Mouse (Mus musculus) liver, adult 2 months (tissue): ENCODE results near the gene 4632433K11Rik. TPM values are rescaled to one million over a fixed set of nuclear protein-coding genes. Genes with fewer than 3 reads are reported as not detected.

ENCODE experiments used
- DNase-seq: peaks from one replicate; pipeline ENCODE4 v3.0.0-alpha.2; 2011; ENCODE audit warnings: low read depth, low spot score; ENCODE audit errors: extremely low read depth
- H3K27ac ChIP-seq: fragments of 200-500 bp; replicated peaks from 2 replicates; pipeline ENCODE4 v1.5.1; 2012; ENCODE audit warnings: low read depth, mild to moderate bottlenecking, control low read depth, inconsistent platforms, low read length; ENCODE audit not compliant: insufficient read depth
- H3K27me3 ChIP-seq: fragments of 200-500 bp; 2 replicates; pipeline ENCODE4 v1.6.1; 2012; ENCODE audit warnings: mild to moderate bottlenecking, moderate library complexity, low read length, inconsistent platforms; ENCODE audit not compliant: control insufficient read depth, insufficient read depth
- H3K36me3 ChIP-seq: fragments of 200-500 bp; 2 replicates; pipeline ENCODE4 v1.6.1; 2012; ENCODE audit warnings: low read length, inconsistent platforms; ENCODE audit not compliant: control insufficient read depth, insufficient read depth
- H3K4me1 ChIP-seq: fragments of 200-500 bp; 2 replicates; pipeline ENCODE4 v1.6.1; 2011; ENCODE audit warnings: low read length; ENCODE audit not compliant: control insufficient read depth, insufficient read depth
- H3K4me3 ChIP-seq: fragments of 200-500 bp; 2 replicates; pipeline ENCODE4 v1.5.1; 2011; ENCODE audit warnings: low read depth, mild to moderate bottlenecking, control low read depth, low read length, moderate library complexity; ENCODE audit not compliant: insufficient read depth
- H3K79me2 ChIP-seq: fragments of 200-500 bp; 2 replicates; pipeline ENCODE4 v1.6.1; 2012; ENCODE audit warnings: inconsistent platforms, mild to moderate bottlenecking, low read length, moderate library complexity; ENCODE audit not compliant: control insufficient read depth, insufficient read depth
- H3K9ac ChIP-seq: fragments of 200-500 bp; 2 replicates; pipeline ENCODE4 v1.6.1; 2012; ENCODE audit warnings: low read depth, mild to moderate bottlenecking, control low read depth, inconsistent platforms, low read length
- CTCF ChIP-seq: fragments of 200-500 bp; IDR thresholded peaks from 2 replicates; pipeline ENCODE4 v1.5.1; 2011; ENCODE audit warnings: low read depth, low read length, control low read depth
- POLR2A ChIP-seq: fragments of 200-500 bp; IDR thresholded peaks from 2 replicates; pipeline ENCODE4 v1.6.1; 2011; ENCODE audit warnings: low read length, control low read depth; ENCODE audit not compliant: insufficient read depth; ENCODE audit errors: extremely low read depth
- WGBS: fragments of 180-500 bp; shearing (Covaris S2); methylation state at CpG from one replicate; pipeline ENCODE4 v1.1.7; 2018; 5-methylcytosine and 5-hydroxymethylcytosine counted together
- polyA plus RNA-seq: library from polyadenylated mRNA; depleted of rRNA; stranded (reverse); fragments of >200 nt; gene quantifications from 2 replicates; pipeline ENCODE4 v1.2.3, GENCODE M21; 2012; rRNA removed
- total RNA-seq: library from RNA; depleted of rRNA; stranded (reverse); fragments of >200 nt; gene quantifications from 2 replicates; pipeline ENCODE4 v1.2.3, GENCODE M21; 2014; rRNA removed

4632433K11Rik gene
- total RNA-seq (0.28 TPM in 1 of 2 replicates, not detected in the other), polyA plus RNA-seq (not detected in 2 replicates)

- H3K4me1 ChIP-seq = peaks cover 2% of the 10 kb centered on the region
- H3K27ac ChIP-seq = no peak within 1 kb of the TSS
- H3K9ac ChIP-seq = no peak within 1 kb of the TSS
- no peaks in the 10 kb centered on the region for H3K79me2 ChIP-seq
- H3K27me3 ChIP-seq = peaks cover 3% of the 10 kb centered on the region; the same call in 1 of the 2 replicates
- 87% methylated on average over 3 of the region's 3 CpGs for WGBS
- no peak for DNase-seq
- TF ChIP-seq POLR2A (no peak), CTCF (no peak)
- no peak within 1 kb of the TSS for H3K4me3 ChIP-seq
- H3K36me3 ChIP-seq = peaks cover 30% of the 10 kb centered on the region
These were observed at the start of gene 4632433K11Rik for GRCm38 (mm10) chr7:5033818-5034217. Gene 4632433K11Rik (plus strand): TSS chr7:5034118.

GRCm38 (mm10) chr7:4988250-4988649 lies 45.7 kb upstream of the 4632433K11Rik start:
- no peaks in the 10 kb centered on the region; the same call in 1 of the 2 replicates for H3K27me3 ChIP-seq
- H3K36me3 ChIP-seq = no peaks in the 10 kb centered on the region
- no peak overlapping the region for H3K27ac ChIP-seq
- H3K4me3 ChIP-seq = no peak overlapping the region
- H3K79me2 ChIP-seq = no peaks in the 10 kb centered on the region
- WGBS = 46% methylated on average over 2 of the region's 2 CpGs
- H3K4me1 ChIP-seq = no peaks in the 10 kb centered on the region
- DNase-seq = no peak
- H3K9ac ChIP-seq = no peak overlapping the region
- TF ChIP-seq POLR2A (no peak), CTCF (no peak)

GRCm38 (mm10) chr7:4993347-4993998 lies 40.4 kb upstream of the 4632433K11Rik start:
- H3K27me3 ChIP-seq = no peaks in the 10 kb centered on the region; the same call in 1 of the 2 replicates
- TF ChIP-seq POLR2A (no peak), CTCF (no peak)

GRCm38 (mm10) chr7:4993999-4994788 lies 39.7 kb upstream of the 4632433K11Rik start:
- TF ChIP-seq CTCF = no peak
- TF ChIP-seq POLR2A = no peak

More at GRCm38 (mm10) chr7:4993347-4993998, 40.4 kb upstream of the 4632433K11Rik start:
- 85% methylated on average over 55 of the region's 55 CpGs for WGBS
- Histone ChIP-seq H3K4me1 (peaks cover 4% of the 10 kb centered on the region; the same call in 1 of the 2 replicates), H3K4me3 (no peak overlapping the region), H3K9ac (no peak overlapping the region), H3K36me3 (no peaks in the 10 kb centered on the region), H3K27ac (no peak overlapping the region), H3K79me2 (no peaks in the 10 kb centered on the region)
- DNase-seq = no peak

GRCm38 (mm10) chr7:4995268-4996002 lies 38.5 kb upstream of the 4632433K11Rik start:
- 7% methylated on average over 18 of the region's 19 CpGs for WGBS
- no peak for DNase-seq
- TF ChIP-seq CTCF (no peak), POLR2A (no peak)
- Histone ChIP-seq H3K4me1 (peaks cover 4% of the 10 kb centered on the region; the same call in 1 of the 2 replicates), H3K9ac (peak overlapping the region; percentile 87), H3K4me3 (peak overlapping the region; percentile 89), H3K27ac (no peak overlapping the region), H3K79me2 (no peaks in the 10 kb centered on the region), H3K27me3 (no peaks in the 10 kb centered on the region), H3K36me3 (no peaks in the 10 kb centered on the region)

More at GRCm38 (mm10) chr7:4993999-4994788, 39.7 kb upstream of the 4632433K11Rik start:
- Histone ChIP-seq H3K27ac (no peak overlapping the region), H3K36me3 (no peaks in the 10 kb centered on the region), H3K4me1 (peaks cover 4% of the 10 kb centered on the region; the same call in 1 of the 2 replicates), H3K27me3 (no peaks in the 10 kb centered on the region; the same call in 1 of the 2 replicates), H3K4me3 (no peak overlapping the region), H3K79me2 (no peaks in the 10 kb centered on the region), H3K9ac (no peak overlapping the region)
- 84% methylated on average over 59 of the region's 59 CpGs for whole genome bisulfite sequencing
- DNase-seq = no peak
